Mouse (Mus musculus) midbrain, embryonic 15.5 days (tissue): ENCODE measurements around the gene Tob1. TPM values are rescaled to one million over a fixed set of nuclear protein-coding genes. Genes with fewer than 3 reads are reported as not detected.

ENCODE experiments used
- ATAC-seq: fragments of 200-750 bp; cut with Nextera tagmentation; replicated peaks from 2 replicates; pipeline ENCODE4 v1.8.0; 2017; ENCODE audit warnings: moderate TSS enrichment
- H3K27ac ChIP-seq: fragments of 300-500 bp; sonication (generic); 2 replicates; pipeline ENCODE4 v1.5.1; 2015; ENCODE audit warnings: mild to moderate bottlenecking, inconsistent platforms
- H3K27me3 ChIP-seq: fragments of 300-500 bp; sonication (generic); replicated peaks from 2 replicates; pipeline ENCODE4 v1.6.1; 2015; ENCODE audit warnings: inconsistent platforms
- H3K36me3 ChIP-seq: fragments of 300-500 bp; sonication (generic); replicated peaks from 2 replicates; pipeline ENCODE4 v1.6.1; 2015; ENCODE audit warnings: inconsistent platforms
- H3K4me1 ChIP-seq: fragments of 300-500 bp; sonication (generic); 2 replicates; pipeline ENCODE4 v1.6.1; 2015; ENCODE audit warnings: inconsistent platforms
- H3K4me2 ChIP-seq: fragments of 300-500 bp; sonication (generic); 2 replicates; pipeline ENCODE4 v1.6.1; 2015; ENCODE audit warnings: inconsistent platforms, mild to moderate bottlenecking, moderate library complexity
- H3K4me3 ChIP-seq: fragments of 300-500 bp; sonication (generic); 2 replicates; pipeline ENCODE4 v1.5.1; 2015; ENCODE audit warnings: mild to moderate bottlenecking, inconsistent platforms
- H3K9ac ChIP-seq: fragments of 300-500 bp; sonication (generic); 2 replicates; pipeline ENCODE4 v1.6.1; 2015; ENCODE audit warnings: mild to moderate bottlenecking, inconsistent platforms
- H3K9me3 ChIP-seq: fragments of 300-500 bp; sonication (generic); 2 replicates; pipeline ENCODE4 v1.6.1; 2016; ENCODE audit warnings: inconsistent platforms
- WGBS: fragments of 180-500 bp; shearing (Covaris S2); methylation state at CpG from one replicate; pipeline ENCODE4 v1.1.7; 2015; ENCODE audit warnings: mixed read lengths; 5-methylcytosine and 5-hydroxymethylcytosine counted together
- polyA plus RNA-seq: library from polyadenylated mRNA; unstranded; fragments of >200 nt; fragmentation: Nextera tagmentation; extraction: Ambion mirVana; gene quantifications from 2 replicates; pipeline ENCODE4 v1.2.1, GENCODE M21; 2015

The Tob1 gene
- polyA plus RNA-seq, 1 experiment from 2014 or later = 27.3 TPM

DNA sequence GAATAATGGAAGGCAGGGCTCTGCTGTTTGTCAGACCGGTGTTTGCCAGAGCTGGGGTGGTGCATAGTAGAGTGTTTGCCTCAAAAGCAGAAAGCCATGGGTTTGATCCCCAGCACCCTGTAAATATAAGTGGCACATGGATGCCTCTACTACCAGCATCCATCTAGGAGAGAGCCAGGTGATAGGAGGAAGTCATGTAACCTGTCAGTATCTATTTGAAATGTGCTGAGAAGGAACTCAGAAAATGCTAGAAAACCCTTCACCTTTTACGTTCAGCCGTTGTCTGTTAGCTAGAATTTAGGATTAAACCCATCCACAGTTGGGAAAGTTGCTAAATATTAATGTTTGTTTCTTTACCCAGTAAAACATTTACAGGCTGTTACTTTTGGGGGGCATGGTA, 4.3 kb downstream of the Tob1 start:
- Histone ChIP-seq H3K4me2 (no peak overlapping the region), H3K9me3 (no peaks in the 10 kb centered on the region), H3K9ac (no peak overlapping the region), H3K27me3 (no peaks in the 10 kb centered on the region), H3K4me3 (no peak overlapping the region), H3K27ac (no peak overlapping the region), H3K36me3 (peaks cover 11% of the 10 kb centered on the region; the same call in 1 of the 2 replicates), H3K4me1 (peaks cover 32% of the 10 kb centered on the region)
- ATAC-seq = no peak
- 84% methylated on average over 3 of the region's 3 CpGs for WGBS

DNA sequence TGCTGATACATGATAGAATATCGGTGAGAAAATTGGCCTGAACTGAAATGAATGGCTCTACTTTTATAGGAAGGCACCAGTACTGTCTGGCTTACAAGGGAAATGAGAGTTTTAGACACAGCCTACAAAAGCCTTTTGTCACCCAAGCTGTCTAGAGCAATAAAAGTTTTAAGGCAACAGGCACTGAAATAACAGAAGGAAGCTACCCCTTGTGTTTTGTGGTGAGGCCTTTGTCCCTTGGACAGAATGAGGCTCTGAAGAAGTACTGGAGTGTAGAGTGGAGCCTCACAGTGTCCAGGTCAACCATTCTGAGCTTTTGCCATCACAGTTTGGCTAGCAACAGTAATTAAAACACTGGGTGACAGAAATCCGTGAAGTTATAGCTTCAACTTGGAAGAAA, 5.0 kb downstream of the Tob1 start:
- 34% methylated on average over 2 of the region's 2 CpGs for WGBS
- H3K4me3 ChIP-seq = no peak overlapping the region
- peaks cover 32% of the 10 kb centered on the region for H3K4me1 ChIP-seq
- no peaks in the 10 kb centered on the region for H3K27me3 ChIP-seq
- H3K36me3 ChIP-seq = peaks cover 11% of the 10 kb centered on the region; the same call in 1 of the 2 replicates
- no peaks in the 10 kb centered on the region for H3K9me3 ChIP-seq
- no peak overlapping the region for H3K4me2 ChIP-seq
- no peak overlapping the region for H3K9ac ChIP-seq
- ATAC-seq = no peak
- 0 out of 2 replicates have a peak overlapping the region, but pooled peaks have one; percentile 4 for H3K27ac ChIP-seq

DNA sequence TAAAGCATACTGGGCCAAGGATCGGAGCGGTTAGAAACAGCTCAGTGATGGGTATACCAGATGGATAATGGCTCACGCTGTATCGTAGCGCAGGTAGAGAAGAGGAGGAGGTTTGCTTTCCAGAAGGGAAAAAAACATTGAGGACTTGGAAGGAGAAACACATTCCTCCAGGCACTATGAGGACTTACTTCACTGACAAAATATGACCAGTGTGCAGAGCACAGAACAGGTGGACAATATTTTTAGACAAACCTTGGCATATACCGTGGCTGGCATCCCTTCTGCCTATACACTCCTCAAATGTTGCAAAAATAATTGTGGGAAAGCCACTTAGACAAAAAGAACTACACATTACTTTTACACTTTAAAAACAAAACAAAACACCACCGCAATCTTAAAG, 10.0 kb downstream of the Tob1 start:
- H3K4me2 ChIP-seq = no peak overlapping the region
- H3K9ac ChIP-seq = no peak overlapping the region
- H3K36me3 ChIP-seq = no peaks in the 10 kb centered on the region
- peaks cover 5% of the 10 kb centered on the region; the same call in 1 of the 2 replicates for H3K4me1 ChIP-seq
- 93% methylated on average over 7 of the region's 7 CpGs for WGBS
- no peak for ATAC-seq
- H3K9me3 ChIP-seq = no peaks in the 10 kb centered on the region
- H3K4me3 ChIP-seq = no peak overlapping the region
- no peaks in the 10 kb centered on the region for H3K27me3 ChIP-seq
- H3K27ac ChIP-seq = no peak overlapping the region

DNA sequence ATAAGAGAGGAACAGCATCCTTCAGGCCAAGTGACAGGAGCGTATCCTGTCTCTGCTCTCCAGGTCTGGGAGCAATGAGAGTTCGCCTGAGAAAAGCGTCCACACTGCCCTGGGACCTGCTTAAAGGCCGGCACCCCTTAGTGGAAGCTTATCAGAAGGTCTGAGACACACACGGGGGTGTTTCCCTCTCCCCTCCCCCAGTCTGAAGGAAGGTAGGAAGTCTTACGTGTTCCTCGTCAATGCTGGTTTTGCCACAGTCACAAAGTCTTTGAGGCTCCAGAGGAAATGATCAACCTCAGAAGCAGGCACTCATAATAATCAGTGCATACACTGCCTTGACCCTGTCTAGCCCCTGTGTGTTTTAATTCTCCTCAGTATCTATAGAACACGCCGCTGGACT, 12.3 kb downstream of the Tob1 start:
- 87% methylated on average over 9 of the region's 9 CpGs for WGBS

DNA sequence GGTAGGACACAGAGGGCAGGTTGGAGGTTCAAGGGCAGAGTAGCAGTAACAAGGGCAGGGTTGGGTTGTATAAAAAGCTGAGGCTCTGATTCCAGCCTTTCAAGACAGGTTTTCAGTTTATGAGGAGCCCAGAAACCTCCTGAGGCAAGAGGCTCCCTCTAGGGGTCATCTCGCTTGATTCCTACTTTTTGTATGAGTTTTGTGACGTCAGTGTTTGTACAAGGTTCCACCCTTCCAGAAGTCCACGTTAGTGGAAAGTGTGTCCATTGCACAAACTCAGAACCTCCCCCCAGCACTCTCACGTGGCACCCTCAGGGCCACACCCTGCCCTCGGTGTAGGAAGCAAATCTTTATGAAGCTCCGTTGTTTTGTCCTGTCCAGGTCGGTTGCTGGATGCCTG, 14.7 kb downstream of the Tob1 start:
- Histone ChIP-seq H3K27ac (no peak overlapping the region), H3K9ac (no peak overlapping the region), H3K27me3 (no peaks in the 10 kb centered on the region), H3K9me3 (no peaks in the 10 kb centered on the region), H3K36me3 (no peaks in the 10 kb centered on the region), H3K4me1 (peaks cover 9% of the 10 kb centered on the region; the same call in 1 of the 2 replicates), H3K4me3 (no peak overlapping the region), H3K4me2 (no peak overlapping the region)
- 46% methylated on average over 7 of the region's 7 CpGs for WGBS
- ATAC-seq = no peak

More for the DNA sequence above, 12.3 kb downstream of the Tob1 start:
- H3K36me3 ChIP-seq = no peaks in the 10 kb centered on the region
- peaks cover 6% of the 10 kb centered on the region; the same call in 1 of the 2 replicates for H3K4me1 ChIP-seq
- H3K4me2 ChIP-seq = no peak overlapping the region
- ATAC-seq = no peak
- no peaks in the 10 kb centered on the region for H3K27me3 ChIP-seq
- H3K27ac ChIP-seq = no peak overlapping the region
- H3K9me3 ChIP-seq = no peaks in the 10 kb centered on the region
- no peak overlapping the region for H3K4me3 ChIP-seq
- no peak overlapping the region for H3K9ac ChIP-seq

DNA sequence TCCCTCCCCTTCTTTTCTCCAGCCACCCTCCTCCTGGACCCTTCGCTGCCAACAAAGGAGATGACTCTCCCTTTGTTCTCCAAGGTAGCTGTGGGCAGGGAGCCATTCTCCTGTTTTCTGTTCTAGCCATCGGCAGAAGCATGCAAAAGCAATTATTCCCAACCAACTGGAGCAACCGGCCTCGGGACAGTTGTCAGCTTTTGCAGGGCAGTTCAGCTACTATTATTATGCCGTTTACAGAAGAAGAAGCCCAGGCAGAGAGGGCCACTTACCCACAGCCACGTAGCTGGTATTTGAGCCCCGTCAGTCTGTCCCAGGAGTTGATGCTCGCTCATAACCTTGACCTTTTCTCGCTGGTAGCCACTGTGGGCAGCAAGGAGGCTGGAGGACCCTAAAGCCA, 17.2 kb downstream of the Tob1 start:
- Histone ChIP-seq H3K36me3 (no peaks in the 10 kb centered on the region), H3K27me3 (no peaks in the 10 kb centered on the region), H3K27ac (peak overlapping the region; percentile 16; the same call in 1 of the 2 replicates), H3K4me3 (no peak overlapping the region), H3K4me2 (no peak overlapping the region), H3K4me1 (peaks cover 9% of the 10 kb centered on the region; the same call in 1 of the 2 replicates), H3K9me3 (no peaks in the 10 kb centered on the region), H3K9ac (no peak overlapping the region)
- ATAC-seq = no peak
- 27% methylated on average over 9 of the region's 9 CpGs for WGBS

DNA sequence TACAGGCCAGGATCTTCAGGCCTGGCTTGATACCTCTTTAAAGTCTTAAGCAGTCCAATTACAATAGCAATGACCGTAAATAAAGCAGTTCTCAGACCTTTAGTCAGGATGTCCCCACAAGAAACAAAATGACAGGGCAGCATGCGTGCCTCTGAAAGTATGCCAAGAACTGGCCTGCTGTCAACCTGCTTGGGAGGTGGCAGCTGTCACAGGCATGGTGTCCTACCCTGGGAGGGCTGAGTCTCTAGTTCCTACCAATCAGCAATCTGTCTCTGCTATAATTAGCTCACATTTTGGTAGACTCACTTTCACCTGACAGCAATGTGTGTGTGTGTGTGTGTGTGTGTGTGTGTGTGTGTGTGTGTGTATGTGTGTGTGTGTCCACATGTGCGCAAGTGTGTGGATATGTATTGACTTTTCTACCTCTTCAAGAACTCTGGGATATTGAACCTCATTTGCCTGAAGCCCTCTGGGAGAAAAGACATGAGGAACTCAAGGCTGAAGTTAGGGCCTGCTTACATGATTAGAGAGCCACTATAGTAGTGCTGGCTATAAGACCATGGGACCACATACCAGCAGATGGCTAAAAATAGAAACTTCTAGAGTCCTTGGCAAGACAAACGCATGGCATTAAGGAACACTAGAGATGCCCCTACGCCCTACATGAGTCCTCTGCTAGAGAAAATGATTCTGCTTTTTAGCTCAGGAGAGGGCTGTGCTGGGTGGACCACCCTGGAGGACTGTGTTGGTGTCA, 18.1 kb downstream of the Tob1 start:
- Histone ChIP-seq H3K36me3 (no peaks in the 10 kb centered on the region), H3K9ac (no peak overlapping the region), H3K4me1 (peaks cover 9% of the 10 kb centered on the region; the same call in 1 of the 2 replicates), H3K27me3 (no peaks in the 10 kb centered on the region), H3K9me3 (no peaks in the 10 kb centered on the region), H3K4me3 (no peak overlapping the region), H3K4me2 (no peak overlapping the region), H3K27ac (no peak overlapping the region)
- ATAC-seq = no peak
- WGBS = 81% methylated on average over 5 of the region's 5 CpGs

DNA sequence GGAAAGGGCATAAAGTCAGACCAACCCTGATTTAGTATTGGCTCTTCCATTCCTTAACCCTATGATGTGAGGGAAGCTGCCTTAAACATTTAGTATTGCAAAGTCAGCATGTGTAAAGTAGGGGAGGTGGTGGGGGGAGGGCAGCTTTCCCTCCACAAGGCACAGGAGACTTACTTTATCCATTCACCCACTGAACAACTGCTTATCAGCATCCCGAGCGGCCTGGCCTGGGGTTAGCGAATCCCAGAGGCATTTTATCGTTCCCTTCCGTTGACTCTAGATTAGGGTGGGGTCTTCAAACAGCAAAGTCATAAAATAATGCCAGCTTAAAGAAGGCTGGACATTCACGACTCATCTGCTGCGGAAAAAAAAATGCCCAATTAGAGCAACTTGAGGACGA, 19.0 kb downstream of the Tob1 start:
- no peaks in the 10 kb centered on the region for H3K9me3 ChIP-seq
- no peaks in the 10 kb centered on the region for H3K27me3 ChIP-seq
- peaks cover 9% of the 10 kb centered on the region; the same call in 1 of the 2 replicates for H3K4me1 ChIP-seq
- no peak overlapping the region for H3K4me3 ChIP-seq
- H3K9ac ChIP-seq = no peak overlapping the region
- no peaks in the 10 kb centered on the region for H3K36me3 ChIP-seq
- WGBS = 74% methylated on average over 8 of the region's 8 CpGs
- H3K27ac ChIP-seq = no peak overlapping the region
- no peak for ATAC-seq
- no peak overlapping the region for H3K4me2 ChIP-seq

DNA sequence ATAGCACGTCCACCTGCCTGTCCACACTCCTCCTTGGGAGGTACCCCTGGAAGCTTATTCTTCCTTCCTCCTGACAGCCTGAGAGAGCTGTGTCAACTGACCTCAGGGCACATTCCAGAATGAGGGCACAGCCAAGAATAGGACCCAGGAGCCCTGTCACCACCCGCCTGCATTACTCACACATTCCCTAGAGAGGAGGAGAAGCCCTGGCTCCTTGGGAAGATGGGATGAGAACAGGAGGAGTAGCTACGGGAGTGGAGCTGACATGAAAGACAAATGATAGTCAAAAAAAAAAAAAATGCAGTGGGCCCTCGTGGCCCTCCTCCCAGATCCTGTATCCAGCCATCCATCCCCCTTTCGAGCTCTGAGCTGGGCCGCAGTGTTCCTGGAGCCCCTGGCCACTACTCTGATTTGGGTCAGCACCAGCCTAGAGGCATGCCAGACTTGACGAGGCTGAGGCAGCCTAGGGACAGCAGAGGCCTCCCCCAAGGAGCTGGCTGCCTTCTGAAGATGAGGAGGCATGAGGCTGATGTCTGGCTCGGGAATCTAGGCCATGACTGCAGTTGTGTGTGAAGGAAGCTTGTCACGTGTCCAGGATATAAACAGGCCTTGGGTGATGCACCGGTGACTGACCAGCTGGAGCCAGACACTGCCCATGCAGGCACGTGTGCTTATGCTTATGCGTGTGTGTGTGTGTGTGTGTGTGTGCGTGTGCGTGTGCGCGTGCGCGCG, 20.7 kb downstream of the Tob1 start:
- no peak for ATAC-seq
- no peak overlapping the region for H3K9ac ChIP-seq
- no peaks in the 10 kb centered on the region for H3K27me3 ChIP-seq
- no peak overlapping the region for H3K4me3 ChIP-seq
- no peaks in the 10 kb centered on the region for H3K9me3 ChIP-seq
- H3K4me2 ChIP-seq = no peak overlapping the region
- H3K27ac ChIP-seq = no peak overlapping the region
- H3K36me3 ChIP-seq = no peaks in the 10 kb centered on the region
- peaks cover 17% of the 10 kb centered on the region for H3K4me1 ChIP-seq
- WGBS = 77% methylated on average over 19 of the region's 19 CpGs

DNA sequence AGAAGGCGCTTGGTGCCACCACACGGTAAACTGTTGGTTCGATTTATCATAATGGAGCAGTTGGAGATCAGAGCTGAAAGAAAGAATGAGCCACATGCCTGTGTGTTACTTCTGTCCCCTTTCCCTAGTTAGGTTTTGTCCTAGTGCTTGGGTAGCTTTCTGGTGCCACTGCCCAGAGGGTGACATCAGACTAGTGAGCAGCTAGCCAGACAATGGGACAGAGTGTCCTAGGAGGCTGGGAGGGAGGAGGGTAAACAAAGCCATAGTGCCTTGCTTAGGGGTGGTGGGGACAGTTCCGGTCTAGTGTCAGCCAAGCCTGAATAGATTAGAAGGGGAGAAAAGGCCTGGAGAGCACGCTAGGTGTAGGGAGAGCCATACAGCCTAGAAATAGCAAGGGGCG, 22.2 kb downstream of the Tob1 start:
- Histone ChIP-seq H3K36me3 (no peaks in the 10 kb centered on the region), H3K27me3 (no peaks in the 10 kb centered on the region), H3K27ac (no peak overlapping the region), H3K4me3 (no peak overlapping the region), H3K9me3 (no peaks in the 10 kb centered on the region), H3K4me2 (no peak overlapping the region), H3K9ac (no peak overlapping the region), H3K4me1 (peaks cover 12% of the 10 kb centered on the region)
- WGBS = 46% methylated on average over 6 of the region's 6 CpGs
- no peak for ATAC-seq

DNA sequence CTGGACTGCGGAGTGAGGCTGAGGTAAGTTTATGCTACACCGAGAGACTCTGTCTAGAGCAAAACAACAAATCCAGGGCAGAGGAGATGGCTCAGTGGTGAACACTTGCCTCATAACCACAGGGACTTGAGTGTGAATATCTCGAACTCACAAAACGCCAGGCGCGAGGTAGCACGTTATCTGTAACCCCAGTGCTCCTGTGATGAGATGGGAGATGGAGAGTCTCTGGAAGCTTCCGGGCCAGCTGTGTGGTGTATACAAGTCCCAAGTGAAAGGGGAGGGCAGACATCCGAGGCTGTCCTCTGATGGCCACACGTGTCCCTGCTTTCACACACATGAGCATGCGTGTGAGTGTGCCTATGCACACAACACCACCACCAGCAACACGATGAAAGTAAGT, 23.1 kb downstream of the Tob1 start:
- no peak for ATAC-seq
- no peaks in the 10 kb centered on the region for H3K36me3 ChIP-seq
- WGBS = 91% methylated on average over 12 of the region's 12 CpGs

DNA sequence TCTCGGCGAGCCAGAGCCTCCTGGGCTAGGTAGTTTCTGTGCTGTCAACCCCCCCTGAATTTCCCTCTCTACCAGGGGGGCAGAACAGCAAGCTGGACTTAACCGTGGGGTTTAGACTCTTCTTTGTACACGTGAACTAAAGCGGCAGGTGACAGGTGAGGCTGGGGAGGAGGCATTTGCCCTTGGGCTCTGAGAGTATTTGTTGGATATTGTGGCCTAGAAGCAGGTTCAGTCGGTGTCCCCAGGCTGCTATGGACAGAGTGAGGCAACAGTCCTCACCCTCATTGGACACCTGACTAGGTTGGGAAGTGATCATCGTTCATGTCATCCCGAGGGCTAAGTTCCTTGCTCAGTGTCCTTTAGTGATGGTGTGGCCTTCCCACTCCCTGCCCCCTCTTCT, 23.6 kb downstream of the Tob1 start:
- H3K27ac ChIP-seq = no peak overlapping the region
- peaks cover 7% of the 10 kb centered on the region for H3K4me1 ChIP-seq
- no peaks in the 10 kb centered on the region for H3K9me3 ChIP-seq
- H3K9ac ChIP-seq = no peak overlapping the region
- no peak overlapping the region for H3K4me2 ChIP-seq
- 92% methylated on average over 8 of the region's 8 CpGs for WGBS
- H3K4me3 ChIP-seq = no peak overlapping the region
- H3K27me3 ChIP-seq = no peaks in the 10 kb centered on the region
- no peaks in the 10 kb centered on the region for H3K36me3 ChIP-seq
- no peak for ATAC-seq

More for the DNA sequence above, 23.1 kb downstream of the Tob1 start:
- Histone ChIP-seq H3K4me2 (no peak overlapping the region), H3K27me3 (no peaks in the 10 kb centered on the region), H3K27ac (no peak overlapping the region), H3K4me1 (peaks cover 7% of the 10 kb centered on the region), H3K9ac (no peak overlapping the region), H3K4me3 (no peak overlapping the region), H3K9me3 (no peaks in the 10 kb centered on the region)
